Mouse (Mus musculus) MEL-GATA-1-ER (cell line): ENCODE data around the gene Ankrd50.

Experiments
- DNase-seq: peaks from one replicate; pipeline ENCODE4 v3.0.0-alpha.2; 2012; ENCODE audit warnings: low read depth; ENCODE audit errors: extremely low read depth

The Ankrd50 gene

DNA sequence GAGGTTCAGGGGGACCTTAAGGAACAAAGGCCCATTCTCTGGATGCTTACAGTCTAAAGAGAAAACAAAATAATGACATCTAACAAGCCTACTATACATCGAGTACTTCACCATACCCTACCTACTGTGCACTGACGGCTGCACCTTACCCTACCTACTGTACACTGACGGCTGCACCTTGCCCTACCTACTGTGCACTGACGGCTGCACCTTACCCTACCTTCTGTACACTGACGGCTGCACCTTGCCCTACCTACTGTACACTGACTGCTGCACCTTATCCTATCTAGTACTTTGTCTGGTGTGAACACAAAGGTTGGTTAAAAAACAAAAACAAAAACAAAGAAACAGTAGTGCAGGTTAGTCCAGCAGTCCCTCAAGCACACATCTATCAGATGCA, 18.5 kb downstream of the Ankrd50 start:
- DNase-seq: no peak

DNA sequence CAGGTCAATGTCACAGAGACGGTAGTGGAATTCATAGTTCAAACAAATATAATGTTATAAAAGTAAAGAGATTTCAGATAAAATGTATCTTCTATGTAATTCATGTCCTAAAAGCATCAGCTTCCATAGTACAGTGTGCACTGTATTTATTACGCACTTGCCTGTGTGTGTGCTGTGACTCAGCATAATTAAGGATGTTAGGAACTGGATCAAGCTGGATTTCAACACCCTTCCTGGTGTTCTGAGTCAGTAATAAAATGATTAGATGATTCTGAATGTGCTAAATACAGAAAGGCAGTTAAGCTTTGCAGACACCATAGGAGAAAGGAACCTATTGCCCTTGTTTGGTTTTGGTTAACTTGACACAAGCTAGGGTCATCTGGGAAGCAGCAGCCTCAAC, 21.5 kb downstream of the Ankrd50 start:
- DNase-seq: no peak

- no peak for DNase-seq
Measured at GRCm38 (mm10) chr3:38461742-38462141, 22.9 kb downstream of the Ankrd50 start.

DNA sequence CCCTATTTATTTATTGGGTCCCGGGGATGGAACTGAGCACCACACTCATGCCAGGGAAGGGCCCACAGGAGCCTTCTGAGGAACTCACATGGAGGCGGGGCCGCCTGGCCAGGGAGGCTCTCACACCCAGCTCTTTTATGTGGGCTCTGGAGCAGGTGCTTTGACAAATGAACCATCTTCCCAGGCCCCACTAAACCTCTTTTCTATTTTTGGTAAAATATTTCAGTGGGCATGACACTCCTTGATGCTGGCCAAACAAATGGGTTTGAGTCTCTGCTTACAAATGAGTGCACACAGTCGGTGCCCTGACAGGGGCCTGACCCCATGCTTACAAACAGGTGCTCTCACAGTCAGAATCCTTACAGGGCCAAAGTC, 24.4 kb downstream of the Ankrd50 start:
- DNase-seq: no peak

DNA sequence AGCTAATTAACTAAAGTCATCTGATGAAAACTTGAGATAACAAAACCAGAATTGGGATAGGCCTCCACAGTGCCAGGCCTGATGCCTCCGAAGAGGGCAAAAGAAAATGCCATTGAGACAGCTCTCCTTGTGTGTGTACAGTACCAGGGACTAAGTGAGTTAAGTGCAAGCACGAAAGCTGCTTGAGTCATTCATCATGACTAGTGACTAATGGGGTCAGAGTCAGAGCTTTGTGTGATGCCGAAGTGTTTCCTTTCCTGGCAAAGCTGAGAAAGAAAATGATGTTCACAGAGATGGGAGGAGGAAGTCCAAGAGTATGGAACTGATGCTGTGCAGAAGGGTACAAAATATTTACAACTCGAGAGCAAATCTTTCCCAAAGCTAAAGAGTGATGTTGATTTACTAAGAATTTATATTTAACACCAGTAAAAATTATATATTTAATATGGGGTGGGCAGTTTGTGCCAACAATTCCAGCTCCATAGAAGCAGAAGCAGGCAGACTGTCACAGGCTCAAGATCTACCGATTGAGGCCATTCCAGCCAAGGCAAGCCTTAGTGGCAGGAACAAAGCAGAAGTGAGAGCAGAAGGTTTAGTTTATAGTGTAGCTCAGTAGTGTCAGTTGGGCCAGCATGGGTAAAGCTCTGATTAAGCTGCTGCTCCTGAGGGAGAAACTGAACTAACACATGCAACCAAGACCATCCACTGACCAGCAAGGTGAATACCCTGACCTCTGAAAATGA, 25.0 kb downstream of the Ankrd50 start:
- no peak for DNase-seq

DNA sequence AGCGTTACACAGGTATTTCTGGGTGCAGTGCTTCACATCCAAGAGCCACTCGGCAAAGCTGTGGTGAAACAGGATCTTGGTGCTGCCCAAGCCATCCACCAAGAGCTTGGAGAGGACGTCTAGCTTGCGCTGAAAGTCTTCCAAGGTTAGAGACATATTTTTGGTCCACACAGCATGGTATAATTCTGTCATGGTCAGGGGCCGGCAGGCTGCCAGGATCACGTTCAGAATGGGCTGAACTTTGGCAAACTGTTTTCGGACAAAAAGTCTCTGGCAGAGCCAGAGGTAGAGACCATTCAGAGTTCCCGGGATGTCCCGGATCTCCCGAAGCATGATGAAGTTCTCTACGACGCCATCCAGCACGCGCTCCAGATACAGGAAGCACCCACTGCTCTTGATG, 27.6 kb downstream of the Ankrd50 start:
- no peak for DNase-seq

DNA sequence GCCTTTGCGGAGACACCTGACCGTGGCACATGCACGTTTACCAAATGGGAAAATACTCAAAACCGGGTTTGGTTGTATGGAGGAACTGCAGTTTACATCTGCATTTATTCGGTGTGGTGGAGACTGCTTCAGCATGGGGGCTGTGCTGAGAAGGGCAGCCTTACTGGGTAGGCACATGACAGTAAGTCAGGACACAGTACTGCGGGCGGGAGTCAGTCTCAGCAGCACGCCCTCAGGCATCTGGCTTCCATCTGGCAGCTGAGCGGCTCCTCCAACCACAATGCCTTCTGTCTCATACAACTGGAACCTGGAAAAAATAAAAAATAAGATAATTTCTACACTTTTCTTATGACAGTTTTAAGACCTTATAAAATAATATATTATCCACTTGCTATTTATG, 32.4 kb downstream of the Ankrd50 start:
- no peak for DNase-seq

DNA sequence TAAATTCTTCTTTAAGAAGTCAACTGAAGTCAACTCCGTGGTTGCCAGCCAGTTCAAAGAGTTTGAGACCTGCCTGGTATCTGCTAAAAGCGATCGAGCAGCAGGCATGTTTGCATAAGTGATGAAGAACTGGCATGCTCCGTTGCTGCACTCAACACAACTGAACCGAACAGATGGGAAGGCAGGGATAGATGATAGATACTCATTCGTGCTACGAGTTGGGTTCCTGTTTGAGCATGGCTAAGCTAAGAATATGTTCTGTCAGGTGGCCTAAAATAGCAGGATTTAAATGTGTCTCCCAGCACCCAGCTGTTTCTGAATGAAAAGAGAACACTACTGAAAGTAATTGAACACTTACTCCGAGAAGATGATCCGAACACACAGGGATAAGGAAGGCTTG, 38.1 kb downstream of the Ankrd50 start:
- DNase-seq: no peak

DNA sequence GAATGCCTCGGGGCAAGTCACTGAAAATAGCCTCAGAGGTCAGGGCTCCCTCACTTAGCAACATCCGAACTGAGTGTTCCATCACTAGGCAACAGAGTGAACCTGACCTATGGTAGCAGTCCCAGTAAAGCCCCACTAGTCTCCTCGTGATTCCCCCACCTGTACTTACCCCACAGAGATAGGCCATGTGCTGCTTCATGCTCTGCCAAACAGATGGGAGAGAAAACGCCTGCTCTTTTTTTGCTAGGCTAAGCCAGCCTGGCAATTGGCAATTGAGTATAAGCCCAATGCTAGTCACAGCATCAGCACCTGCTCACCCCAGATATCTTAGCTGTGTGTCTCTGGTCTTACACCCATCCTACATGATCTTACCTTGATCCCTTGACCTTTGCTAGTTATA, 40.8 kb downstream of the Ankrd50 start:
- no peak for DNase-seq

GRCm38 (mm10) chr3:38440564-38440991, 44.1 kb downstream of the Ankrd50 start:
- no peak for DNase-seq

DNA sequence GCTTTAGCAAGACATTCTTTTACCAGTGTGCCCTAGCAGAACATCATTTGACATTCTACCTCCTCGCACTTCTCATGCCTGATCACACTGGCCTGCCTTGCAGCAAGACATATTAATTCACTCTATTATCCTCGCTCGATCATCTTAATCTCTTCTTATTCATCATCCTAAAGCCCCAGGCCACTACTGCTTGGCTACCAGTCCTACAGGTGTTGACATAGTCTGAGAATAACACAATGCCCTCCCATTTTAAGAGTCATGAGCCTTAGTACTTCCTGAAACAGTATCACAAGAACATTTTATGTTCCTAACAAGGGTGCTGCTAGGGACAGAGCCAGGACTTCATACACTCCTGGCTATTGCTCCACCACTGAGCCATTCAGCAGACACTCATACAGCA, 48.0 kb downstream of the Ankrd50 start:
- DNase-seq: no peak

DNA sequence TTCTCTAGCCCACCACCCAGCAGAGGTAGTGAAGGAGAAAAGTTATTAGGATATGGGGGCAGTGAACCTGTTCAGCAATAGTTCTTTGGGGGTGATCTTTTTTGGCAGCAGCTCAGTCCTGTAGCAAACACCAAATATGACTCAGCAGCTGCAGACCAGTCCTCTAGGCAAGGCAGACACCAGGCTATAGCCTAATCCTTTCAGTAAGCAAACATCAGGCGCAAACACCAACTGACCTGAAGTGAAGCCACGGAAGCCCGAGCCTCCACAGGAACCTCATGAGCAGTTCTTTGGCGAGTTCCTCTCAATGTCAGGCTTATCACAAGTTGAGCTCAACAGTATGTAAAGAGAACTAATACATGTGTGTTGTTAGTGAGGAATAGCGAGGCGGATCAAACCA, 48.8 kb downstream of the Ankrd50 start:
- no peak for DNase-seq

DNA sequence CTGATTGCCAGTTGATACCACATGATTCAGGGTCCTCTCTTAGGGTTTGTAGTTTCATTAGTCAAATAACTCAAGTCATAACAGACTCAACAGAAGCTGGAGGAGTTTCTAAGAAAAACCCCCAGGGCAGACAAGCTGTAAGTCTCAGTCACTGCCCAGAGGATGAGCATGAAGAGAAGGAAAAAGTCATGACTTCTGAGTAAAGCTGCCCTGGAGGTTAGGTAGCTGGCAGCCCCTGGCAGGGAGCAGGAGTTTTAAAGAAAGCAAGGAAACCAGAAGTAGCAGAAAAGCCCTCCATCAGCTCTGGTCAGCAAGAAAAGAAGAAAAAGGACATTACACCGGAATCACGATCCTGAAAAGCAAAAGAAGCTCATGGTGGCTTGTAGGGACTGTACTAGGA, 50.2 kb downstream of the Ankrd50 start:
- no peak for DNase-seq

DNA sequence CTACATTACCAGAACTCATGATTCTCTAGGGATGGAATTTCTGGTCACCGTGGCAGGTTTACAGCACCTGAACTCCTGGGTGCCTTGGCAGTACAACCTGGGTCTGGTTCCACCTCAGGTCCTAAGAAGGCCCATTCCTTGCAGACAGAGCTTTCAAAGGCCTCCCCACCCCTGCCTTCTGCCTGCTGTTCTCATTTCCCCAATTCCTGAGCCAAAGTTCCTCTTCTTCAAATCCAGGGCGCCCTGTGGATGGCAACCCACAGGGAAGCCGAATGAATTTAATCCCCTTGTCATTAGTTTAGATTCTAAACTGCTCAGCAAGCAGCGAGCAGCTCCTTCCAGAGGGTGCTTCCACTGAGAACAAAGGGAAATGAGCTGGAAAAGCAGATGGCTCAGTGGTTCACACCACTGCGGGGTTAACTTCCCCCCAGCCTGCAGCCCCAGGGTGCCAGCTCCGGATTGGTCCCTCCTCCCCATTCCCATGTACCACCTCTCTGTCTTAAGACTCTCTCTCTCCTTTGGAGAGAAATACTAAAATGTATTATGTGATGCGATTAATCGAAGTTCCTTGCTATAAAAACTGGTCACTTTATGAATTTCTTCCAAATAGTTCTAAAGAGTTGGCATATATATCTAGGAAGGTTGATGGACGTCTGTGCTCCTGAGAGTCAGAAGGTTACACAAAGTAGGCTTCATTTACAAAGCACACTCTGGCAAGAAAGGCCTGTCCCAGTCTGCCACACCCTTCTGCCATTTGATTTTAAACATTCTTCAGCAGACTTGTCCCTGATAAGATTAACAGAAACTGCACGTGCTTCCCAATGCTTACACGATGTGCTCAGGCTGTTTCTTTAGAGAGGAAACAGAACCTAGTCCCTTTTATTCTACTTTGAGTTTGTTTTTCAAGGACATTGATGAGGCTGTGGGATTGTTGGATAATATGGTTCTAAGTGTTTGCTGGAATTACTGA, 50.9 kb downstream of the Ankrd50 start:
- DNase-seq: no peak

DNA sequence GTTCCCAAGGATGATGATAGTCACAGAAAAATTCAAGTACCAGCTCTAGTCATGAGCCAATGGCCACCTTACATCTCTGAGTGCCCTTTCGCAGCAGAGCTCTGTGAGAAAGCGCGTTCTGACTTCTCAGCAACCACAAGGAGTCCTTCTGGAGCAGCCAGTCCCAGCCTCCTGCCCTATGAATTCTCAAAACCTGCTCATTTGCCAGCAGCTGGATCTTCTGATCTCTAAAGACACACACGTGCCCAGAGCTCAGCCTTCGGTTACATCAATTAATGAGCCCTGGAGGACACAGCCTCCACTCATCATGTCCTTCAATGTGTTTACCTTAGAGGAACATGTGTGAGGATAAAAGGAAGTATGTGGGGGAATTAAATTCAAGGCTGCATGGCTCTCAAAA, 53.2 kb downstream of the Ankrd50 start:
- DNase-seq: no peak

- DNase-seq: no peak
Measured at GRCm38 (mm10) chr3:38431042-38431441, 53.6 kb downstream of the Ankrd50 start.

DNA sequence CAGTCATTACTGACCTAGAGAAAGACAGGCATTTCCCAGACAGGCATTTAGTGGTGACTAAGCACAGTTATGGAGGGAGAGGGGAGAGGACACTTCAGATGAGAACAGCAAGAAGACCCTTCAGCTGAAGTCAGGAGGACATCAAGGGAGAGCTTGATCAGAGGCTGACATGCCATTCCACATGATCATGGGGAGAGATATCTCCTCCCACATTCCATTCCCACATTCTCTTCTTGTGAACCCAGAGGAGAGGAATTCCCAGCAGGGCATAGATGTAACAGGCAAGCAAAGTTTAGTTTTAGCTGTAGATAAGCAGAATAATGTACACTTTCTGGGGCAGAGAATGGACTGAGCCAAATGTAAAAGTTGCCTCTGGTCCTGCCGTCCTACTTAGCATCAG, 57.4 kb downstream of the Ankrd50 start:
- DNase-seq: no peak

DNA sequence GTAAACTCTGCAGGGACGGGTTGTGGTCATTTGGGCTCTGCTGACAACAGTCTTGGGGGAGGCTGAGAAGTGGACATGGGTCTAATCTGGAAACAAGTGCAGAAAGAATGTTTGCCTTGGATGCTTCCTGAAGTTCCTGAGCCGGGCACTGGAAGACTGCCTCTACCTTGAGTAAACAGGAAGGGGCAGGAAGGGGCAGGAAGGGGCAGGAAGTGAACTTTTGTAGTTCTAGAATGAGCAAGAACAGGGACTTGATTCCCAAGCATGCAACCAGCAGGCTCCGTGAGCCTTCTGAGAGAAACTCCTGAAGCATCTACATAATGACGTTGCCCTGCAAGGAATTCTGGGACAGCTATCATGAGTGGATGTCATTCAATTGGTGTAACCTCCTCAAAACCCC, 60.7 kb downstream of the Ankrd50 start:
- DNase-seq: no peak

DNA sequence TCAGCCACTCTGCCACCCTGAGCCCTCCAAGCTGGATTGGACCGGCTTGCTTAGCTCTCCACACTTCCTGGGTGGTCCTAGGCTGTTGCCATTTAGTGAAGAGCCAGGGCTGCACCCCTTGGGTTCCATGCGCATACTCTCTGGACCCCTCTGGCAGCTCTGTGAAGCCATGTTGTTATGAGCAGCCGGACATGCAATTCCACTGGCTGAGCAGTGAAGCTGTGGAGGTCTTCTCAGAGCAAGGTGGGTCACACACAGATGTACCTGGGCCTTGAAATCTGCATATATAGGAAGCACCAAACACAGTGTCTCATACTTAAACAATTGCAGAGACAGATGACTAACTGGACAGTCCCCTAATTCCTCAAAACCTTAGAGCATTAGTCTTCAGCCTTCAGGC, 64.7 kb downstream of the Ankrd50 start:
- DNase-seq: no peak

GRCm38 (mm10) chr3:38415292-38415930, 69.2 kb downstream of the Ankrd50 start:
- DNase-seq: no peak
